Mouse (Mus musculus) limb, embryonic 12.5 days (tissue): Measurements from ENCODE around the gene Hao2. TPM values are rescaled to one million over a fixed set of nuclear protein-coding genes. Genes with fewer than 3 reads are reported as not detected.

Experiments
- ATAC-seq: fragments of 200-750 bp; cut with Nextera tagmentation; 2 replicates; pipeline ENCODE4 v1.8.0; 2017; ENCODE audit warnings: low read depth, moderate TSS enrichment; ENCODE audit not compliant: insufficient number of reproducible peaks, insufficient read depth, low FRiP score, low TSS enrichment
- H3K27ac ChIP-seq: fragments of 300-500 bp; sonication (generic); 2 replicates; pipeline ENCODE4 v1.5.1; 2016; ENCODE audit warnings: mild to moderate bottlenecking, moderate library complexity
- H3K27me3 ChIP-seq: fragments of 300-500 bp; sonication (generic); 2 replicates; pipeline ENCODE4 v1.6.1; 2016; ENCODE audit warnings: mild to moderate bottlenecking, moderate library complexity
- H3K36me3 ChIP-seq: fragments of 300-500 bp; sonication (generic); 2 replicates; pipeline ENCODE4 v1.6.1; 2016; ENCODE audit warnings: mild to moderate bottlenecking, moderate library complexity
- H3K4me1 ChIP-seq: fragments of 300-500 bp; sonication (generic); replicated peaks from 2 replicates; pipeline ENCODE4 v1.6.1; 2016
- H3K4me2 ChIP-seq: fragments of 300-500 bp; sonication (generic); 2 replicates; pipeline ENCODE4 v1.6.1; 2016; ENCODE audit warnings: mild to moderate bottlenecking, moderate library complexity
- H3K4me3 ChIP-seq: fragments of 300-500 bp; sonication (generic); replicated peaks from 2 replicates; pipeline ENCODE4 v1.5.1; 2016; ENCODE audit warnings: mild to moderate bottlenecking
- H3K9ac ChIP-seq: fragments of 300-500 bp; sonication (generic); replicated peaks from 2 replicates; pipeline ENCODE4 v1.6.1; 2016; ENCODE audit warnings: mild to moderate bottlenecking, moderate library complexity
- H3K9me3 ChIP-seq: fragments of 300-500 bp; sonication (generic); 2 replicates; pipeline ENCODE4 v1.6.1; 2016; ENCODE audit warnings: mild to moderate bottlenecking, moderate library complexity
- WGBS: fragments of 180-500 bp; shearing (Covaris S2); methylation state at CpG from one replicate; pipeline ENCODE4 v1.1.7; 2016; 5-methylcytosine and 5-hydroxymethylcytosine counted together
- polyA plus RNA-seq: library from polyadenylated mRNA; unstranded; fragments of >200 nt; fragmentation: Nextera tagmentation; extraction: Ambion mirVana; gene quantifications from 2 replicates; pipeline ENCODE4 v1.2.1, GENCODE M21; 2016

The Hao2 gene
- polyA plus RNA-seq, 1 experiment from 2014 or later, result not detected

GRCm38 (mm10) chr3:98858051-98858450 is 35.0 kb downstream of the Hao2 start:
- Histone ChIP-seq H3K27ac (no peak overlapping the region), H3K4me2 (no peak overlapping the region), H3K4me3 (no peak overlapping the region), H3K9me3 (no peaks in the 10 kb centered on the region), H3K36me3 (no peaks in the 10 kb centered on the region), H3K27me3 (no peaks in the 10 kb centered on the region), H3K9ac (no peak overlapping the region), H3K4me1 (no peaks in the 10 kb centered on the region)
- 93% methylated on average over 2 of the region's 2 CpGs for WGBS
- ATAC-seq, result no peak

GRCm38 (mm10) chr3:98856892-98857291 is 36.1 kb downstream of the Hao2 start:
- no peak overlapping the region for H3K4me2 ChIP-seq

GRCm38 (mm10) chr3:98855160-98855559 is 37.9 kb downstream of the Hao2 start:
- WGBS, result 79% methylated on average over 3 of the region's 3 CpGs
- Histone ChIP-seq H3K27me3 (no peaks in the 10 kb centered on the region), H3K4me1 (no peaks in the 10 kb centered on the region), H3K36me3 (no peaks in the 10 kb centered on the region), H3K27ac (no peak overlapping the region), H3K9ac (no peak overlapping the region), H3K4me2 (no peak overlapping the region), H3K9me3 (no peaks in the 10 kb centered on the region), H3K4me3 (no peak overlapping the region)
- ATAC-seq, result no peak

More at GRCm38 (mm10) chr3:98856892-98857291, 36.1 kb downstream of the Hao2 start:
- H3K27me3 ChIP-seq, result no peaks in the 10 kb centered on the region
- H3K27ac ChIP-seq, result no peak overlapping the region
- no peak overlapping the region for H3K4me3 ChIP-seq
- no peaks in the 10 kb centered on the region for H3K9me3 ChIP-seq
- no peak for ATAC-seq
- no peak overlapping the region for H3K9ac ChIP-seq
- 65% methylated on average over 1 of the region's 1 CpGs for WGBS
- H3K36me3 ChIP-seq, result no peaks in the 10 kb centered on the region
- no peaks in the 10 kb centered on the region for H3K4me1 ChIP-seq

- ATAC-seq, result no peak
- 30% methylated on average over 1 of the region's 1 CpGs for WGBS
- Histone ChIP-seq H3K4me1 (no peaks in the 10 kb centered on the region), H3K36me3 (no peaks in the 10 kb centered on the region), H3K4me3 (no peak overlapping the region), H3K9me3 (no peaks in the 10 kb centered on the region), H3K27ac (no peak overlapping the region), H3K27me3 (no peaks in the 10 kb centered on the region), H3K9ac (no peak overlapping the region), H3K4me2 (no peak overlapping the region)
Observed at GRCm38 (mm10) chr3:98853685-98854084, 39.4 kb downstream of the Hao2 start.

- Histone ChIP-seq H3K4me3 (no peak overlapping the region), H3K27ac (no peak overlapping the region), H3K4me2 (no peak overlapping the region), H3K9ac (no peak overlapping the region), H3K4me1 (no peaks in the 10 kb centered on the region), H3K27me3 (no peaks in the 10 kb centered on the region), H3K36me3 (no peaks in the 10 kb centered on the region), H3K9me3 (no peaks in the 10 kb centered on the region)
- ATAC-seq, result no peak
- WGBS, result 90% methylated on average over 3 of the region's 3 CpGs
Observed at GRCm38 (mm10) chr3:98853051-98853450, 40.0 kb downstream of the Hao2 start.

- H3K4me1 ChIP-seq, result no peaks in the 10 kb centered on the region
- no peaks in the 10 kb centered on the region for H3K36me3 ChIP-seq
- no peak overlapping the region for H3K4me2 ChIP-seq
- H3K9ac ChIP-seq, result no peak overlapping the region
- no peak overlapping the region for H3K27ac ChIP-seq
- H3K9me3 ChIP-seq, result no peaks in the 10 kb centered on the region
- H3K27me3 ChIP-seq, result no peaks in the 10 kb centered on the region
- no peak for ATAC-seq
- H3K4me3 ChIP-seq, result no peak overlapping the region
- WGBS, result 84% methylated on average over 6 of the region's 6 CpGs
Observed at GRCm38 (mm10) chr3:98852631-98853030, 40.4 kb downstream of the Hao2 start.

GRCm38 (mm10) chr3:98851853-98852252 is 41.2 kb downstream of the Hao2 start:
- no peak overlapping the region for H3K4me3 ChIP-seq
- H3K9ac ChIP-seq, result no peak overlapping the region
- no peak for ATAC-seq
- 78% methylated on average over 2 of the region's 2 CpGs for WGBS
- no peak overlapping the region for H3K27ac ChIP-seq
- no peaks in the 10 kb centered on the region for H3K36me3 ChIP-seq
- no peaks in the 10 kb centered on the region for H3K4me1 ChIP-seq
- H3K9me3 ChIP-seq, result no peaks in the 10 kb centered on the region
- H3K27me3 ChIP-seq, result no peaks in the 10 kb centered on the region
- H3K4me2 ChIP-seq, result no peak overlapping the region

GRCm38 (mm10) chr3:98850262-98850661 is 42.8 kb downstream of the Hao2 start:
- no peaks in the 10 kb centered on the region for H3K9me3 ChIP-seq
- no peaks in the 10 kb centered on the region for H3K4me1 ChIP-seq
- no peak overlapping the region for H3K27ac ChIP-seq
- no peaks in the 10 kb centered on the region for H3K36me3 ChIP-seq
- H3K4me3 ChIP-seq, result no peak overlapping the region
- no peak overlapping the region for H3K9ac ChIP-seq
- WGBS, result 88% methylated on average over 5 of the region's 5 CpGs
- no peak overlapping the region for H3K4me2 ChIP-seq
- no peak for ATAC-seq
- no peaks in the 10 kb centered on the region for H3K27me3 ChIP-seq

- WGBS, result 88% methylated on average over 1 of the region's 1 CpGs
- Histone ChIP-seq H3K27ac (no peak overlapping the region), H3K9ac (no peak overlapping the region), H3K4me2 (no peak overlapping the region), H3K27me3 (no peaks in the 10 kb centered on the region), H3K36me3 (no peaks in the 10 kb centered on the region), H3K4me3 (no peak overlapping the region), H3K4me1 (no peaks in the 10 kb centered on the region), H3K9me3 (no peaks in the 10 kb centered on the region)
- no peak for ATAC-seq
Observed at GRCm38 (mm10) chr3:98848898-98849297, 44.1 kb downstream of the Hao2 start.

Other genes with a start within 250 kb of the Hao2 start
- gene Hsd3b2, start 168.7 kb downstream of the Hao2 start, polyA plus RNA-seq, result 0.06 TPM in 1 of 2 replicates, not detected in the other
- 0.18 TPM in 1 of 2 replicates, not detected in the other for gene Hsd3b3, start 130.1 kb downstream of the Hao2 start, polyA plus RNA-seq
- 31.6 and 33.2 TPM in 2 replicates for gene Hsd3b6, start 78.8 kb downstream of the Hao2 start, polyA plus RNA-seq
- 0.29 and 0.73 TPM in 2 replicates for gene Hsd3b1, start 33.4 kb downstream of the Hao2 start, polyA plus RNA-seq
- 6.7 and 8.3 TPM in 2 replicates for gene Wars2, start 247.8 kb upstream of the Hao2 start, polyA plus RNA-seq